Mouse (Mus musculus): ENCODE data around the gene Apoa2. TPM values are rescaled to one million over a fixed set of nuclear protein-coding genes. Genes with fewer than 3 reads are reported as not detected.
A peak's percentile ranks its signal among the peaks of the same experiment; 100 is the strongest.

Gene Apoa2
- total RNA-seq (2014; rRNA removed; ENCODE audit: low replicate concordance), result 14.5 TPM in 1 of 2 replicates, not detected in the other
- 4.0 and 4.5 TPM in 2 replicates for polyA plus RNA-seq (2015; fragmentation: Nextera tagmentation; extraction: Ambion mirVana)

GRCm38 (mm10) chr1:171224857-171225256 lies at the start of gene Apoa2:
Gene Apoa2, plus strand, starts transcription at chr1:171225054.
- H3K4me3 ChIP-seq (ENCODE audit: low read depth, low read length), result no peak within 1 kb of the TSS
- peaks cover 8% of the 10 kb centered on the region for H3K4me1 ChIP-seq (ENCODE audit: control insufficient read depth, insufficient read depth)
- H3K36me3 ChIP-seq (replicated peaks; ENCODE audit: control insufficient read depth, insufficient read depth, low read length), result peaks cover 7% of the 10 kb centered on the region
- 85% methylated on average over 5 of the region's 5 CpGs for WGBS
- ATAC-seq (ENCODE audit: insufficient read depth, low read depth) (no peak), DNase-seq (ENCODE audit: low spot score) (no peak)
- H3K9me3 ChIP-seq (replicated peaks; ENCODE audit: control insufficient read depth, low read length), result no peaks in the 10 kb centered on the region
- H3K4me2 ChIP-seq (ENCODE audit: low read depth, low read length), result no peak within 1 kb of the TSS
- no peaks in the 10 kb centered on the region for H3K27me3 ChIP-seq (ENCODE audit: control insufficient read depth, insufficient read depth, low read length)
- H3K27ac ChIP-seq (ENCODE audit: low read depth), result no peak within 1 kb of the TSS
- no peak within 1 kb of the TSS for H3K9ac ChIP-seq (replicated peaks; ENCODE audit: low read depth, low read length)
- TF ChIP-seq EP300 (IDR thresholded peaks at IDR 0.05; ENCODE audit: low read depth) (no peak), CTCF (IDR thresholded peaks at IDR 0.05; ENCODE audit: low read depth) (no peak)

DNA sequence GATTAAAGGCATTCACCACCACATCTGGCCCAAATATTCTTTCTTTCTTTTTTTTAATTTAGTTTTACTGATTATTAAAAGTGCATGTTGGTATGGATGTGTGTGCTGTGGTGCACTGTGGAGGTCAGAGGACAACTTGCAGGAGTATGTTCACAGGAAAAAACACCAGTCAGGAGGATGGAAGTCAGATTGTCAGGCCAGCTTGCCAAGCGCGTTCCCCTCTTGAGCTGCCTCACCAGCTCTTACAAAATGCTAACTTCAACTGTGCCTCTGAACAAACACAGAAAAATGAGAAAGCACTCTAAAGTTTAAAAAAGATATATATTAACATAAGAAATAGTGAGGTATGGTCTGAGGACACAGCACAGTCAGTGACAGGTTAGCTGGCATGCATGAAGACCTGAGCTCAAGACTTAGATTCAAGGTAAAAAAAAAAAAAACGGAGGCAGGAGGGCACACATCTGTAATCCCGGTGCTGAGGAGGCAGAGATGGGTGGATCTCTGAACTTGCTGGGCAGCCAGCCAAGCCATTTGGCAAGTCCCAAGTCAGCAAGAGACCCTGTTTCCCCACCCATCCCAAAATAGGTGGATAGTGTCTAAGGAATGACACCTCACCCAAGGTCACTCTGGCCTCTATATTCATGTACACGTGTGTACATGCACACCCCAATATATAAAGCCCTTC lies 45.2 kb upstream of the Apoa2 start:
- TF ChIP-seq EP300 (IDR thresholded peaks at IDR 0.05; ENCODE audit: low read depth) (no peak), CTCF (IDR thresholded peaks at IDR 0.05; ENCODE audit: low read depth) (no peak)
- Histone ChIP-seq H3K4me3 (ENCODE audit: low read depth, low read length) (no peak overlapping the region), H3K27me3 (ENCODE audit: control insufficient read depth, insufficient read depth, low read length) (no peaks in the 10 kb centered on the region), H3K9me3 (replicated peaks; ENCODE audit: control insufficient read depth, low read length) (no peaks in the 10 kb centered on the region), H3K4me2 (ENCODE audit: low read depth, low read length) (no peak overlapping the region), H3K4me1 (ENCODE audit: control insufficient read depth, insufficient read depth) (peaks cover 23% of the 10 kb centered on the region), H3K27ac (ENCODE audit: low read depth) (0 out of 2 replicates have a peak overlapping the region, but pooled peaks have one; percentile 11), H3K36me3 (replicated peaks; ENCODE audit: control insufficient read depth, insufficient read depth, low read length) (no peaks in the 10 kb centered on the region), H3K9ac (replicated peaks; ENCODE audit: low read depth, low read length) (no peak overlapping the region)
- DNase-seq (ENCODE audit: low spot score) (no peak), ATAC-seq (ENCODE audit: insufficient read depth, low read depth) (no peak)
- WGBS, result 36% methylated on average over 5 of the region's 5 CpGs

DNA sequence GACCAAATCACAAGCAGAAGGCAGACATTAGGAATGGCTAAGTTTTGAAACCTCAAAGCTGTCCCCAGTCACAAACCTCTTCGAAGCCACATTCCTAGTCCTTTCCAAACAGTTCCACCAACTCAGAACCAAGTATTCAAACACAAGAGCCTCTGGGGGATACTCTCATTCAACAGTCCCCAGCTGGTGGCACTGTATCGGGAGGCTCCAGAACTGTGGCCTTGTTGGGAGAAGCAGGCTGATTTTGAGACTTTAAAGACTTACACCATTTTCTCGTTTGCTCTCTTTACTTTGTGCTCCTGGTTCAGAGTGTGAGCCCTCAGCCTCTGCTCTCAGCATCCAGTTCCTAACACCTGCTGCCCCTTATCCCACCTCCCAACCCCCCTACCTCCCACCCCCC lies 41.8 kb upstream of the Apoa2 start:
- ATAC-seq (ENCODE audit: insufficient read depth, low read depth) (no peak), DNase-seq (ENCODE audit: low spot score) (no peak)
- no peaks in the 10 kb centered on the region for H3K9me3 ChIP-seq (replicated peaks; ENCODE audit: control insufficient read depth, low read length)
- H3K36me3 ChIP-seq (replicated peaks; ENCODE audit: control insufficient read depth, insufficient read depth, low read length), result no peaks in the 10 kb centered on the region
- H3K27ac ChIP-seq (ENCODE audit: low read depth), result peak overlapping the region; percentile 83
- TF ChIP-seq EP300 (IDR thresholded peaks at IDR 0.05; ENCODE audit: low read depth) (no peak), CTCF (IDR thresholded peaks at IDR 0.05; ENCODE audit: low read depth) (no peak)
- H3K4me1 ChIP-seq (ENCODE audit: control insufficient read depth, insufficient read depth), result peaks cover 44% of the 10 kb centered on the region
- WGBS, result 86% methylated on average over 3 of the region's 3 CpGs
- no peaks in the 10 kb centered on the region for H3K27me3 ChIP-seq (ENCODE audit: control insufficient read depth, insufficient read depth, low read length)
- no peak overlapping the region for H3K9ac ChIP-seq (replicated peaks; ENCODE audit: low read depth, low read length)
- H3K4me2 ChIP-seq (ENCODE audit: low read depth, low read length), result no peak overlapping the region
- no peak overlapping the region for H3K4me3 ChIP-seq (ENCODE audit: low read depth, low read length)

DNA sequence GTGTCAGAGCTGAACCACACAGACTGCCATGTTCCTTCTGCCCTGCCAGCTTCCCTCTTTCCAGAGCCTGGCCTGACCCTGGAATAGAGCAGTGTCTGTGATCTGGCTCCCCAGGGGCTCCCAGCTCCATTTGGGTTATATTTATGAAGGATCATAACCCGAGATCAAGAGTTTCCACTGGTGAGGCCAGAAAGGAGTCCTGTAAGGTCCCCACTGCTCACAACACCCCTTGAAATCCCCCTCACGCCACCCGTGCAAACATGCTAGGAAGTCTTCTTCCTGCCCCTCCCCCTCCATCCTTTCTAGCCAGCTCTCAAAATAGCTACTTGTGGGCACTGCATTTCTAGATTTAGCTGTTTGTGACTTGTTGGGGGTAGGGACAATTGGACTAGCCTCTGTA lies 41.2 kb upstream of the Apoa2 start:
- H3K36me3 ChIP-seq (replicated peaks; ENCODE audit: control insufficient read depth, insufficient read depth, low read length), result no peaks in the 10 kb centered on the region
- H3K9ac ChIP-seq (replicated peaks; ENCODE audit: low read depth, low read length), result no peak overlapping the region
- no peaks in the 10 kb centered on the region for H3K27me3 ChIP-seq (ENCODE audit: control insufficient read depth, insufficient read depth, low read length)
- no peaks in the 10 kb centered on the region for H3K9me3 ChIP-seq (replicated peaks; ENCODE audit: control insufficient read depth, low read length)
- H3K4me3 ChIP-seq (ENCODE audit: low read depth, low read length), result no peak overlapping the region
- ATAC-seq (ENCODE audit: insufficient read depth, low read depth) (peak; percentile 79), DNase-seq (ENCODE audit: low spot score) (peak; percentile 81)
- 20% methylated on average over 3 of the region's 3 CpGs for WGBS
- H3K27ac ChIP-seq (ENCODE audit: low read depth), result peak overlapping the region; percentile 83
- no peak overlapping the region; the same call in 1 of the 2 replicates for H3K4me2 ChIP-seq (ENCODE audit: low read depth, low read length)
- TF ChIP-seq EP300 (IDR thresholded peaks at IDR 0.05; ENCODE audit: low read depth) (no peak; the same call in 1 of the 2 replicates), CTCF (IDR thresholded peaks at IDR 0.05; ENCODE audit: low read depth) (no peak)
- peaks cover 50% of the 10 kb centered on the region for H3K4me1 ChIP-seq (ENCODE audit: control insufficient read depth, insufficient read depth)

- 35% methylated on average over 7 of the region's 7 CpGs for WGBS
- ATAC-seq (ENCODE audit: insufficient read depth, low read depth) (no peak), DNase-seq (ENCODE audit: low spot score) (no peak)
- Histone ChIP-seq H3K4me2 (ENCODE audit: low read depth, low read length) (no peak overlapping the region; the same call in 1 of the 2 replicates), H3K4me3 (ENCODE audit: low read depth, low read length) (no peak overlapping the region), H3K4me1 (ENCODE audit: control insufficient read depth, insufficient read depth) (peaks cover 55% of the 10 kb centered on the region), H3K36me3 (replicated peaks; ENCODE audit: control insufficient read depth, insufficient read depth, low read length) (no peaks in the 10 kb centered on the region), H3K27me3 (ENCODE audit: control insufficient read depth, insufficient read depth, low read length) (no peaks in the 10 kb centered on the region), H3K27ac (ENCODE audit: low read depth) (peak overlapping the region; percentile 83), H3K9me3 (replicated peaks; ENCODE audit: control insufficient read depth, low read length) (no peaks in the 10 kb centered on the region), H3K9ac (replicated peaks; ENCODE audit: low read depth, low read length) (no peak overlapping the region)
- 0 out of 2 replicates have a peak, but pooled peaks have one; percentile 19 for TF ChIP-seq CTCF (IDR thresholded peaks at IDR 0.05; ENCODE audit: low read depth)
- TF ChIP-seq EP300 (IDR thresholded peaks at IDR 0.05; ENCODE audit: low read depth), result no peak
These were observed 40.5 kb upstream of the Apoa2 start for GRCm38 (mm10) chr1:171184314-171184713.
